Mouse (Mus musculus) NIH3T3 (cell line): ENCODE measurements around the gene Fignl1.

Source experiments
- DNase-seq: peaks from one replicate; pipeline ENCODE4 v3.0.0-alpha.2; 2012; ENCODE audit warnings: low read depth

The Fignl1 gene

DNA sequence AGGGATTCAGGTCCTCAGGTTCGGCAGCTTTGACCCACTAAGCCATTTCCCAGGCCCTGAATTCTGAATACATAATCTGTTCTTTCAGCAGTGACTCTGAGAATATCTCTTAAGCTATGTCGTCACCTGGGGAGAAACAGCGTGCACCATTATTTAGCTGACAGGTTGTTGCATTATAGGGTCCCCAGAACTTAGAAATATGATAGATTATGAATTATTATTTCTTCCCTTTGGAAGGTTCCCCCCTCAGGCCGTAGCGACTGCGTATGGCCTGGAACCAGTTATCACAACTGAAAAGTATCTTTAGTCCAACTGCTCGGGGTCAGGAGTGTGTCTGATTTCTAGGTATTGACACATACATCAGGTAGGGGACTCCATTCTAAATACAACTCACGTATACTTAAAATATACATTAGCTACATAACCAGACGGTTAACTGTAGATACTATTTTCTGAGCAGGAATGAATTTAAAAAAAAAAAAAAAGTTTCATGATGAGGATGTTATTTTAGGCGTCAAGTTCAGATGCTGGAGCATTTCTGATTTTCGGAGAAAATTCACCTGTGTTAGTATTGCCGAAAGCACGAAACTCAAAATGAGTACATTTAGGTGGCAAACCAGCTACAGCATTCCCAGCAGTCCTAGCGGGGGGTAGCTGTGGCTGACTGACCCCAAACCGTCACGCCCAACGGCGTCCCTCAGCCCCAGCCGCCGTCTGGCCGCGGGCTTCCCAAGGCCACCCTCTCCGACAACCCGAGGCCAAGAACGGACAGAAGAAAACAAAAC, 535 bp downstream of the Fignl1 start:
- no peak for DNase-seq

- no peak for DNase-seq
Observed at GRCm38 (mm10) chr11:11805951-11806350, 2.8 kb downstream of the Fignl1 start.

- no peak for DNase-seq
Observed at GRCm38 (mm10) chr11:11804421-11804820, 4.3 kb downstream of the Fignl1 start.

- DNase-seq, result no peak
Observed at GRCm38 (mm10) chr11:11801067-11801466, 7.7 kb downstream of the Fignl1 start.

GRCm38 (mm10) chr11:11800304-11800703, 8.5 kb downstream of the Fignl1 start:
- no peak for DNase-seq

GRCm38 (mm10) chr11:11798690-11799089, 10.1 kb downstream of the Fignl1 start:
- no peak for DNase-seq

DNA sequence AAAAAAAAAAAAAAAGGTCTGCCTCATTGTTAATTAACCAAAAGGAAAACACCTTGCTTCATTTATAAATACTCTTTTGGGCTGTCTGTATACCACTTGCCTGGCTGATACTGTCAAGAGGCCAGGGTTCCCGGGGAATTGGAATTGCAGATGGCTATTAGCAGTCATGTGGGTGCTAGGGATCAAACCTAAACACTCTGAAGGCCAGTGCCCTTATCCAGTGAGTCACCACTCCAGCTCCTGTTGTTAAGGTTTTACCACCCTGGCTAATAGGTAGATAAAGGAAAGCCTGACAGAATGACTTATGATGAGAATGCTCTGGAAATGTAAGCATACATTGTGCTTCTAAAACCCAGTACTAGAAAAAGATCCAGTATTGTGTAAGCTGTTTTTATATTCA, 14.1 kb downstream of the Fignl1 start:
- DNase-seq, result no peak

GRCm38 (mm10) chr11:11788521-11788974, 20.2 kb downstream of the Fignl1 start:
- DNase-seq, result peak; percentile 93

DNA sequence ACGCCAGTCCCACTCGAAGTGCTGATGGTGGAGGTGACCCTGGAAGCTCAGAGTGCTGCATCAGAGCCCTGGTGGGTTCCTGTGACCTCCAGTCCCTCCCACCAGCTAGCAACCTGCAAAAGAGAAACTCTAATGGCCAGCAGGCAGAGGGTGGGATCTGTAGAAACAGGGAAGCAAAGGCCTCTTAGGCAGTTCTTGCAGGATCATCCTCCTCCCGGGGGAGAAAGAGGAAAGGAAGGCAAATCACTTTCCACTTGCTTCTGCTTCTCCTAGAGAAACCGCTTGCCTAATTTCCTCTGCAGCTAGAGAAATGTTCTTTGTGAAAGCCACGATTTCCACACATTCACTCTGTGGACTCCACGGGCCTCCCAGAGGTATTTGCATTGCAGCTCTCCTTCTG, 23.3 kb downstream of the Fignl1 start:
- peak; percentile 7 for DNase-seq

GRCm38 (mm10) chr11:11781728-11782127, 27.0 kb downstream of the Fignl1 start:
- DNase-seq, result no peak

DNA sequence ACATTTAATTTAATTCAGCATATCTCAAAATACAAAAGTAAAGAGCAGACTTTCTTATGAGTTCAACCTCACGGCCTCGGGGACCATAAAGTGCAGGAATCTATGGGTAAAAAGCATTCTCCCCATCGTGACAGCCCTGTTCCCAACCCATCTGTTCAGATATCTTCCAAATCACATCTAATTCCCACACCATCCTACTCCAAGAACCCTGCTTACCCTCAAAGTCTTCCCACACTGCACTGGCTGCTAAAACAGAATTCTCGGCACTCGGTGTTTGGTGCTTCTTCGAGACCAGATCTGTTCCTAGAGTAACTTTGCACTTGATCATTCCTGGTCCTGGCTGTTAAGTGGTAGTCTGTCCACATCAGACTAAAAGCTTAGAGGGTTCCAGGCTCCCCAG, 30.4 kb downstream of the Fignl1 start:
- no peak for DNase-seq

DNA sequence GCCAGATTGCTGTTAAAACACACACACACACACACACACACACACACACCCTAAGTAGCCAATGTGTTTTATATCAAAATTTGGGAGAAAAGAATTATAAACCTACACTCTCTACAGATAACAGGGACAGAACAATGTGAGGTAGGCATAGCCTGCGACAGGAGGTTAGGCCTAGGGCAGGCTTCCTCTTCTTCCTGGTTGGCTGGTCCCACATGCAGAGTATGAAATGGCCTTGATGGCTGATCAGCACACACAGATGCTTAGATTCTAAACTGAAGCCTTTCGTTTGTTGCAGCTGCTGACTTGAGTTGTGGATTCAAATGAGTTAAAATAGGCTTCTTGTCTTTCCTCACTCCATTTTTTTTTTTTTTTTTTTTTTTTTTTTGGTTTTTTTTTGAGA, 31.0 kb downstream of the Fignl1 start:
- DNase-seq, result no peak

DNA sequence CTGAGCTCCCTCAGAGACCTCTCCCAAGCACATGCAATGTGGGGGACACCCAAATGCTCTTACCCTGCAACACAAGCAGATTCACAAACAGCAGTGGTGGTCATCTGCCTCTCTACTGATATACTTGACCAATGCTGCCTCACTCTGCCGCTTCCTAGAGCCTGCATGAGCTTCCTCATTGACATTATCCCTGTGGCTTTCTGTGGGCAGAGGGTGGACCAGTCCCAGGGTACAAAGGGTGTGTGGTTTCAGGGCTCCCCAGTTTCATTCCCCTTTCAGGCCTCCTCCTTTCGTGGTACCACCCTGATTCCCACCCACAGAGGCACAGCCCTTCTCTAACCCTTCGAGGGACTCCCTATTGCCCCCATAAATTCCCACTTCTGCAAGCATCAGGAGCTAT, 31.5 kb downstream of the Fignl1 start:
- DNase-seq, result no peak

GRCm38 (mm10) chr11:11776822-11777174, 32.0 kb downstream of the Fignl1 start:
- no peak for DNase-seq

- DNase-seq, result no peak
Observed at GRCm38 (mm10) chr11:11776071-11776821, 32.5 kb downstream of the Fignl1 start.

DNA sequence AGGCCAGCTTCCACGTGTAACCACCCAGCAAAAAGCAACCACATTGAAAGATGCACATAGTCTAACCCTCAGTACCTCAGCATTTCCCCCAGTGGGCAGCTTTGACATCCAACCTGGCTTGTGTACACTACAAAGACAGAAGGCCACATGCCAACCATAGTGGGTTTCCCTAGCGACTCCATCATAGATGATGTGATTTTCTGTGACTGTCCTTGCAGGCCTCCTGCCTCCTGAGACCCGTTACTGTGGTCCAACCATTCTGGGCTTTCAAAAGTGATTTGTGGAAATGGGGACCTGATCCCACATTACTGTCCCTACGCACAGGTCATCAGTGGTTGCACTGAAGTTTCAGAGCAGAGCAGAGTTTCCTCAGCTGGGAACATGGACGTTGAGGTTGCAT, 33.9 kb downstream of the Fignl1 start:
- no peak for DNase-seq

- DNase-seq, result no peak
Observed at GRCm38 (mm10) chr11:11774384-11774783, 34.4 kb downstream of the Fignl1 start.

- no peak for DNase-seq
Observed at GRCm38 (mm10) chr11:11772196-11772595, 36.6 kb downstream of the Fignl1 start.

- DNase-seq, result no peak
Observed at GRCm38 (mm10) chr11:11770691-11771090, 38.1 kb downstream of the Fignl1 start.

- DNase-seq, result no peak
Observed at GRCm38 (mm10) chr11:11769281-11769680, 39.5 kb downstream of the Fignl1 start.

DNA sequence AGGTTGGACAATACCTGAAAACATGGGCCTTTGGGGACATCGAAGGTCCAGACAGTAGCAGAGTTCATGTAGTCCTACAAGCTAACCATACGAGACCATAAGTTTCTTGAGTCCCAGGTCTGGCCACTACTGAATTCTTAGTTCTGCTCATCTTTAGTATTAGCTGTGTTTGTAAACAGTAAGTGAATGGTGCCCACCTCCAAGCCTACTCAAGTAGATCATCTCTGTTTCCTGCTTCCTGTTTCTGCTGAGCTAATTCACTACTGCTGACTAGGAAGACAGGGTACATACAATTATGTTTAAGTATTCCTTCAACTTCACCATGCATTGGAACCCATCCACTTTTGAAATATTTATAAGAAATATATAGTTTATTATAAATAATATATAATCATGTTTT, 40.7 kb downstream of the Fignl1 start:
- DNase-seq, result no peak

- DNase-seq, result no peak
Observed at GRCm38 (mm10) chr11:11766736-11767135, 42.0 kb downstream of the Fignl1 start.

DNA sequence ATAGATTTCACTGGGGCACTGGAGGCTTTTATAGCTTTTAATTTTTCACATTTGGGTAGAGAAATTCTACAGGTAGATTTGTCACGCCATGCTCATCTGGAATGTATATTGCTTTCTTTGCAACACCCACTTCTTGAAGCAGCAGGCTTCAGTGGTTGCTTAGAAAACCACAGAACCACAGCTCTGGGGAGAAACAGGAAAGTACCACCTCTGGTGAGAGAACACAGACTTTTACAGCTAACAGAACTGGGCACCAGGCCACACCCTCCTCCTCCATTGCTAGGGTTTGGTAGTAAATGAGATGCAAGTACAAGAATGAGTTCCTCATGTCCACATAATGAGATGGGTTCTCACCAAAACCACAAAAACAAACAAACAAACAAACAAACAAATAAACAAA, 42.7 kb downstream of the Fignl1 start:
- no peak for DNase-seq

- DNase-seq, result no peak
Observed at GRCm38 (mm10) chr11:11765414-11765813, 43.3 kb downstream of the Fignl1 start.
